Mouse (Mus musculus) myocyte (in vitro differentiated cells): ENCODE results near the gene Hist1h2af.

Source experiments
- CEBPB ChIP-seq: IDR thresholded peaks from 2 replicates; pipeline ENCODE4 v1.6.1; 2011; ENCODE audit warnings: mild to moderate bottlenecking, moderate library complexity; ENCODE audit not compliant: poor library complexity, insufficient read depth, severe bottlenecking
- E2F4 ChIP-seq: IDR thresholded peaks from one replicate; pipeline ENCODE4 v1.6.1; 2011; ENCODE audit warnings: mild to moderate bottlenecking, control low read depth, moderate library complexity; ENCODE audit not compliant: insufficient read depth
- MAX ChIP-seq: IDR thresholded peaks from one replicate; pipeline ENCODE4 v1.6.1; 2011; ENCODE audit warnings: low read depth, mild to moderate bottlenecking, control low read depth
- MYOD1 ChIP-seq, 3 experiments: IDR thresholded peaks; one replicate each; pipeline ENCODE4 v1.6.1; 2011; ENCODE audit warnings: control low read depth in 2 of 3, low read depth in 2 of 3, mild to moderate bottlenecking in 2 of 3, moderate library complexity in 1 of 3; ENCODE audit not compliant: insufficient read length in 2 of 3, control insufficient read depth in 1 of 3
- MYOG ChIP-seq, 3 experiments: IDR thresholded peaks; one replicate each; pipeline ENCODE4 v1.6.1; 2011; ENCODE audit warnings: control low read depth in 2 of 3, low read depth in 2 of 3, mild to moderate bottlenecking in 2 of 3; ENCODE audit not compliant: insufficient read length in 2 of 3, control insufficient read depth in 1 of 3, insufficient read depth in 1 of 3
- POLR2A ChIP-seq: IDR thresholded peaks from one replicate; pipeline ENCODE4 v1.6.1; 2011; ENCODE audit warnings: low read depth, mild to moderate bottlenecking, control low read depth, moderate library complexity; ENCODE audit not compliant: insufficient read length
- POLR2AphosphoS2 ChIP-seq: IDR thresholded peaks from one replicate; pipeline ENCODE4 v1.6.1; 2011; ENCODE audit warnings: low read depth, control low read depth; ENCODE audit not compliant: insufficient read length
- REST ChIP-seq: IDR thresholded peaks from one replicate; pipeline ENCODE4 v1.6.1; 2011; ENCODE audit warnings: mild to moderate bottlenecking, control low read depth, moderate library complexity; ENCODE audit not compliant: insufficient read depth, insufficient read length
- TCF12 ChIP-seq: IDR thresholded peaks from one replicate; pipeline ENCODE4 v1.6.1; 2011; ENCODE audit warnings: mild to moderate bottlenecking, control low read depth; ENCODE audit not compliant: poor library complexity, insufficient read depth, severe bottlenecking
- USF1 ChIP-seq: IDR thresholded peaks from one replicate; pipeline ENCODE4 v1.6.1; 2011; ENCODE audit warnings: low read depth, mild to moderate bottlenecking, control low read depth, moderate library complexity

DNA sequence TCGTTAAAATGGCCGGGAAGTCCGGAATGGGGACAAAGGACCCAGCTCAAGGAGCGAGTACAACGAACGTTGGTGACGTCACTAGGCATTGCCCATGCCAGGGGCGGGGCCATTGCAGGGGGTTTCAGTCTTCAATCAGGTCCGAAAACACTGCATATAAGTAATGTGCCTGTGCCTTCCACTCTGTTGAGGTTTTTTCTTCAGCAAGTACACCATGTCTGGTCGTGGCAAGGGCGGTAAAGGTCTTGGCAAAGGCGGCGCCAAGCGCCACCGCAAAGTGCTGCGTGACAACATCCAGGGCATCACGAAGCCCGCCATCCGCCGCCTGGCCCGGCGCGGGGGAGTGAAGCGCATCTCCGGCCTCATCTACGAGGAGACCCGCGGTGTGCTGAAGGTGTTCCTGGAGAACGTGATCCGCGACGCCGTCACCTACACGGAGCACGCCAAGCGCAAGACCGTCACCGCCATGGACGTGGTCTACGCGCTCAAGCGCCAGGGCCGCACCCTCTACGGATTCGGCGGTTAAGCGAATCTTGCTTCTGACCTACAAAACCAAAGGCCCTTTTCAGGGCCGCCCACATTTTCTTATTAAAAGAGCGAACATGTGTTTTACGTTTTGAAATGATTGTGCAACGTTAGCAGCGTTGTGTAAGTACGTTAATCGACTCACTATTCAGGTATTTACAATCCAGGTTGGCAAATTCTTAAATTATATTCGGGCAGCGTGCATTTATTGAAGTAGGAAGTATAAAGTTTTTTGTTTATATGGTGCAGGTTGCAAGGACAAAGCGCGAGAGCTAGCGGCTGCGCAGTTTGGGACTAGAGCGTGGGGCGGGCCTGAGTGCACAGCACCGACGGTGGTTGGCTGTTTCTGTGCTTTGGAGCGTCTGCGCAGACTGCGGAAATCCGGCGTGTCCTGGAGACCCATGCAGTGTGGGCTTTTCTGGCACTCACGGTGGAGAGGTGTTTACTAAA is 2.5 kb upstream of the Hist1h2af start, which contains the start of gene Hist1h4h:
- TF ChIP-seq POLR2A: peak; percentile 98
- TF ChIP-seq USF1: no peak
- TF ChIP-seq TCF12: no peak
- TF ChIP-seq REST: no peak
- TF ChIP-seq POLR2AphosphoS2: peak; percentile 100
- TF ChIP-seq CEBPB: peak; percentile 70
- no peak for TF ChIP-seq MYOG (IDR thresholded peaks at IDR 0.05; ENCODE audit: control insufficient read depth in 1 of 3, insufficient read depth in 1 of 3, insufficient read length in 2 of 3, low read depth in 2 of 3)
- TF ChIP-seq MYOD1 (IDR thresholded peaks at IDR 0.05; ENCODE audit: control insufficient read depth in 1 of 3, insufficient read length in 2 of 3, low read depth in 2 of 3): no peak
- no peak for TF ChIP-seq MAX
- peak; percentile 3 for TF ChIP-seq E2F4
